Mouse (Mus musculus) lung, adult 2 months (tissue): ENCODE measurements around the gene Cyp2d10.

Source experiments
- CTCF ChIP-seq: fragments of 200-500 bp; IDR thresholded peaks from 2 replicates; pipeline ENCODE4 v1.5.1; 2011; ENCODE audit warnings: mild to moderate bottlenecking, low read length, control low read depth; ENCODE audit not compliant: insufficient read depth
- POLR2A ChIP-seq: fragments of 200-500 bp; IDR thresholded peaks from 2 replicates; pipeline ENCODE4 v1.6.1; 2011; ENCODE audit warnings: low read depth, mild to moderate bottlenecking, control low read depth, low read length, borderline replicate concordance; ENCODE audit errors: extremely low read depth

GRCm38 (mm10) chr15:82376393-82377138, 30.4 kb downstream of the Cyp2d10 start:
- TF ChIP-seq POLR2A (no peak), CTCF (no peak)
